Comparison of ENCODE assay signal across 18 mouse cellular contexts in genomic region chr5:77359971-77360370, GRCm38 (mm10).
"Had no signal": no experiment of that assay in that cellular context is flagged by ENCODE, and none has a peak within 500 bp of the region (broad histone marks: within the 10 kb centered on the region; RNA-seq: fewer than 3 reads in every experiment).

No protein-coding gene starts in this region.

- ATAC-seq: intestine, embryonic 16.5 days; liver, embryonic 12.5 days; midbrain, embryonic 16.5 days had no signal

- DNase-seq: kidney, adult 8-10 months; layer of hippocampus, adult 9-11 months; left cerebral cortex, postnatal 4 days; lung, postnatal 14 days; retina, postnatal 1 day; right cerebral cortex, postnatal 4 days; spleen, adult 18-20 months; thymus, adult 18-20 months; thymus, postnatal 14 days had no signal

- H3K9me3 ChIP-seq: limb, embryonic 13.5 days; liver, embryonic 12.5 days; lung, embryonic 15.5 days; megakaryocyte, embryonic 14.5 days; neural tube, embryonic 13.5 days had no signal

- H3K4me3 ChIP-seq: limb, embryonic 13.5 days; liver, embryonic 12.5 days; lung, embryonic 15.5 days; megakaryocyte, embryonic 14.5 days; neural tube, embryonic 13.5 days had no signal

- H3K27me3 ChIP-seq: limb, embryonic 13.5 days; liver, embryonic 12.5 days; lung, embryonic 15.5 days had no signal

- H3K4me2 ChIP-seq: limb, embryonic 13.5 days; liver, embryonic 12.5 days; lung, embryonic 15.5 days; midbrain, embryonic 11.5 days; neural tube, embryonic 13.5 days had no signal

- H3K36me3 ChIP-seq: limb, embryonic 13.5 days; liver, embryonic 12.5 days; lung, embryonic 15.5 days; neural tube, embryonic 13.5 days had no signal

- H3K9ac ChIP-seq: limb, embryonic 13.5 days; liver, embryonic 12.5 days; lung, embryonic 15.5 days; neural tube, embryonic 13.5 days had no signal

- H3K27ac ChIP-seq: limb, embryonic 13.5 days; liver, embryonic 12.5 days; lung, embryonic 15.5 days; macrophage; neural tube, embryonic 13.5 days had no signal
